Mouse (Mus musculus) E14TG2a.4 (cell line): Measurements from ENCODE around the gene Rasgef1b.

Experiments
- H3K27me3 ChIP-seq: 2 replicates; pipeline ENCODE4 v1.6.1; 2014; ENCODE audit warnings: low read length, control low read depth; ENCODE audit not compliant: insufficient read depth
- H3K36me3 ChIP-seq: 2 replicates; pipeline ENCODE4 v1.6.1; 2014; ENCODE audit warnings: low read length, control low read depth; ENCODE audit not compliant: insufficient read depth
- H3K4me1 ChIP-seq: replicated peaks from 2 replicates; pipeline ENCODE4 v1.6.1; 2014; ENCODE audit warnings: low read depth, low read length, control low read depth
- H3K4me3 ChIP-seq: replicated peaks from 2 replicates; pipeline ENCODE4 v1.5.1; 2014; ENCODE audit warnings: mild to moderate bottlenecking, low read length
- H3K9me3 ChIP-seq: 2 replicates; pipeline ENCODE4 v1.6.1; 2014; ENCODE audit warnings: low read length, control low read depth
- CTCF ChIP-seq: conservative IDR thresholded peaks from 2 replicates; pipeline ENCODE4 v1.5.1; 2014; ENCODE audit warnings: low read length
- NANOG ChIP-seq: IDR thresholded peaks from 2 replicates; pipeline ENCODE4 v1.6.1; 2014; ENCODE audit warnings: borderline replicate concordance, low read length, mixed read lengths
- POU5F1 ChIP-seq: IDR thresholded peaks from 2 replicates; pipeline ENCODE4 v1.6.1; 2014; ENCODE audit warnings: low read length, borderline replicate concordance

Rasgef1b gene

GRCm38 (mm10) chr5:99606164-99606858 lies 122.6 kb downstream of the Rasgef1b start:
- Histone ChIP-seq H3K27me3 (peaks cover 9% of the 10 kb centered on the region), H3K4me3 (no peak overlapping the region), H3K9me3 (peaks cover 8% of the 10 kb centered on the region), H3K36me3 (no peaks in the 10 kb centered on the region), H3K4me1 (peaks cover 31% of the 10 kb centered on the region)
- no peak for TF ChIP-seq POU5F1

GRCm38 (mm10) chr5:99602244-99603023 lies 126.4 kb downstream of the Rasgef1b start:
- Histone ChIP-seq H3K4me1 (peaks cover 15% of the 10 kb centered on the region), H3K4me3 (no peak overlapping the region)
- TF ChIP-seq NANOG: no peak
- no peak for TF ChIP-seq POU5F1
- TF ChIP-seq CTCF: no peak

DNA sequence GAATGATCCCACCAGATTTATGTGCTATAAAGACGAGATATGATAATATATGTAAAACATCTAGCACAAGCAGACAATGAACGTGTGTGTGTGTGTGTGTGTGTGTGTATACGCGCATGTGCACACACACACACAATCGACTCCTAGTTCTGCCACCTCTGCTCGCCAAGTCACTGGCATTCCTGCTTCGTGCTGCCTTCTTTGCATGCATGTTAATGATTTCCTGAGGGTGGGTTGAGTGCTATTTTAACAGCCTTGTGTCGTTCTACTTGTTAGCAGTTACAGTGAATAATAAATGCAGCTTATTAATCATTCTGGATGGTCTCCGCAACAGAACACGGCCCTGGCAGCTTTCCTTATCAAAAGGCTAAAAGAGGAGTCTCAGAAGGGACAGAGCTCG lies 129.5 kb downstream of the Rasgef1b start:
- no peak overlapping the region for H3K4me3 ChIP-seq
- no peaks in the 10 kb centered on the region for H3K36me3 ChIP-seq
- H3K27me3 ChIP-seq: 0 out of 2 replicates have a peak, but pooled peaks cover 3% of the 10 kb centered on the region
- no peaks in the 10 kb centered on the region for H3K9me3 ChIP-seq
- TF ChIP-seq POU5F1: no peak
- TF ChIP-seq CTCF: no peak
- no peak for TF ChIP-seq NANOG
- H3K4me1 ChIP-seq: peaks cover 6% of the 10 kb centered on the region; the same call in 1 of the 2 replicates

More at GRCm38 (mm10) chr5:99602244-99603023, 126.4 kb downstream of the Rasgef1b start:
- H3K9me3 ChIP-seq: peaks cover 8% of the 10 kb centered on the region
- no peaks in the 10 kb centered on the region; the same call in 1 of the 2 replicates for H3K27me3 ChIP-seq
- H3K36me3 ChIP-seq: no peaks in the 10 kb centered on the region

DNA sequence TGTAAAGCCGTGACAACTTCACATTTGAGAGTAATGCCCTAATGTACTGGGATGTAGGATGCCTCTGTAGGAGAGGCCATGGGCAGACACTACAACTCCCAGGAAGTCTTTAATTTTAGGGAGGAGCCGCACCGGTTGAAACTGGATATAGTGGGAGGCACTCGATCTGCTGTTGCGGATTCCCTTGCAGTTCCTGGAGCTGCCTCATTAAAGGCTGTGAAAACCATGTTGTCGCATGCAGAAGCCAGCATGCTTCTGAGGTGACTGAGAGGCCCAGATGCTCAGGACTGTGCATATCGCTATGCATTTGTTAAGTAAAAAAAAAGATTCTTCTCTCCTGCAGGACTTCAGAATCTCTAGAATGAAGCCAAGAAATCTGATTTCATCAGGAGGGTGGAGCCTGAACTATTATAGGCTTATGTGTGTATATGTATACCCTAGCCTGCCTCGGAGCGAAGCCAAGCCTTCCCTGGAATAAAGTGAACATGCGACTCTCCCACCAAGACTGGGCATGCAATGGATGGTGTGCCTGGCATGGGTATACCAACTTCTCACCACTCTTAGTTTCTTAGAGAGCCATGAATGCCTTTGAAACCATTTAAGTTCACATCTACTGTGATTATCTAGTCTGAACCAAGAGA lies 130.3 kb downstream of the Rasgef1b start:
- 0 out of 2 replicates have a peak, but pooled peaks cover 3% of the 10 kb centered on the region for H3K27me3 ChIP-seq
- H3K36me3 ChIP-seq: no peaks in the 10 kb centered on the region
- H3K4me1 ChIP-seq: peaks cover 6% of the 10 kb centered on the region; the same call in 1 of the 2 replicates
- H3K9me3 ChIP-seq: no peaks in the 10 kb centered on the region
- no peak overlapping the region for H3K4me3 ChIP-seq
- no peak for TF ChIP-seq CTCF
- TF ChIP-seq POU5F1: no peak
- no peak for TF ChIP-seq NANOG

DNA sequence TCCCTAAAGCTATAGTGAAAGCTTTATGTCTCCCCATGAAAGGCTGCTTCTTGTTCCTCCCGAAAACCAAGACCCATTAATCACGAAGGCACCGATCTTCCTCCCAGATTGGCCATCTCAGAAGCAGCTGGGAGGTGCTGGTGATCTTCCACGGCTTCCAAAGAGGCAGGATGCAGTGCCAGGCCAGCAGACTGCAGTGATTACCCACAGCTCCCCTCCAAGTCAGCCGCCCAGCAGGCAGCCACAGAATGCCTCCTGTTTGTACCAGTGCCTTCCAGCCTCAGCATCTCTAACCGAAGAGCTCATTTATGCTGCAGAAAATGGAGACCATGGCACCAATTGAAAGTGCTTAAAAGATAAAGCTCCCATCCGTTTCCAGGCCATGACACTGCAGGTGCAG lies 131.2 kb downstream of the Rasgef1b start:
- Histone ChIP-seq H3K36me3 (no peaks in the 10 kb centered on the region), H3K9me3 (no peaks in the 10 kb centered on the region), H3K4me3 (no peak overlapping the region), H3K4me1 (peaks cover 6% of the 10 kb centered on the region; the same call in 1 of the 2 replicates), H3K27me3 (0 out of 2 replicates have a peak, but pooled peaks cover 3% of the 10 kb centered on the region)
- TF ChIP-seq NANOG: no peak
- no peak for TF ChIP-seq POU5F1
- no peak for TF ChIP-seq CTCF

DNA sequence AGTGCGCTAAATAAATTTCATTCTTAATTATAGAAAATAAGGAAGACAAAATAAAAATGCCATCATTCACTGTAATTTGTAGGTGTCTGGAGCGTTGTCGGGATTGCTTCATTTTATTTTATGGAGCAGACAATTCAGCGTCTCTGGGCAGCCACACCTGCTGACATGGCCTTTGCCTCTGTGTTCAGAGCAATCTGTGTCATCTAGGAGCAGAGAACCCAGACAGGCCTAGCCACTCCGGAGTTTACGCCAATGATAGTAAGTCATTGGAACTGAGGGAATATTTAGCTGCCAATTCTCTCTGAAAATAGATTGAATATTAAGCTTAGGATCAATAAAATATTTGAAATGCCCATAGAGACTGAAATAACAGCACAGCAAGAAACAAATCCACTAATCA lies 137.5 kb downstream of the Rasgef1b start:
- no peak for TF ChIP-seq CTCF
- no peak for TF ChIP-seq NANOG
- no peak for TF ChIP-seq POU5F1
- Histone ChIP-seq H3K4me1 (no peaks in the 10 kb centered on the region), H3K9me3 (no peaks in the 10 kb centered on the region), H3K4me3 (no peak overlapping the region), H3K27me3 (no peaks in the 10 kb centered on the region), H3K36me3 (no peaks in the 10 kb centered on the region)

DNA sequence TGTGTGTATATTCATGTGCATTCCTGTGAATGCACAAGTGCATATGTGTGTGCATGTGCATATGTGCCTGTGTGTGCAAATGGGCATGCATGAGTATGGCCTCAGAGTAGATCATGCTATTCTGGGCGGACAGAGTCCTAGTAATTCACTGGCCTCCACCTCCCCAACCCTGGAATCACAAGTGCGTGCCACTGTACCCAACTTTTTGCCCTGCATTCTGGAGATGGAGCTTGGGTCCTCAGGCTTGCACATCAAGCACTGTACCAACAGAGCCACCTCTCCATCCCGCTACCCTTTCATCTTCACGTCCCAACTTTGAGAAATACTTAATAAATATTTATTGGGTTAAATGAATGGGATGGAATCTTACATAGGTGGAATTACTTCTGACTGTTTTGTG lies 138.3 kb downstream of the Rasgef1b start:
- no peak for TF ChIP-seq CTCF
- no peaks in the 10 kb centered on the region for H3K9me3 ChIP-seq
- no peaks in the 10 kb centered on the region for H3K36me3 ChIP-seq
- H3K27me3 ChIP-seq: no peaks in the 10 kb centered on the region
- H3K4me1 ChIP-seq: no peaks in the 10 kb centered on the region
- no peak overlapping the region for H3K4me3 ChIP-seq

DNA sequence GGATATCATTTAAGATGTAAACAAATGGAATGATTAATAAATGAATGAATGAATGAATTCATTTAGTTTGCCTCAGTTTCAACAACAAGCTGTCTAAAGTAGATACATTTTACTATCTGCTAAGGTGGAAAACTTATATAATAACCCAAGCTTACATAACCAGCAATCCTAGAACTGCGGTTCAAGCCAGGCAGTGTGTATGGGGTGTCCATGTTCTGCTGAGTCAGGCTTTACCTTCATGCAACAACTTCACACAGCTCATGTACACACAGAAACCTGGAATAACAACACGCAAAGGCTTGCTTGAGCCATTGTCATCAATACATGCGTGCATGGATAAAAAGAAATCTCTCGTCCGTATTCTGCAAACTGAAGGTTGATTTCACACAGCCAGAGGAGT lies 140.9 kb downstream of the Rasgef1b start:
- H3K27me3 ChIP-seq: no peaks in the 10 kb centered on the region
- no peaks in the 10 kb centered on the region for H3K4me1 ChIP-seq
- no peaks in the 10 kb centered on the region for H3K9me3 ChIP-seq
- no peaks in the 10 kb centered on the region for H3K36me3 ChIP-seq
- no peak overlapping the region for H3K4me3 ChIP-seq
- TF ChIP-seq POU5F1 (no peak), CTCF (no peak), NANOG (no peak)

DNA sequence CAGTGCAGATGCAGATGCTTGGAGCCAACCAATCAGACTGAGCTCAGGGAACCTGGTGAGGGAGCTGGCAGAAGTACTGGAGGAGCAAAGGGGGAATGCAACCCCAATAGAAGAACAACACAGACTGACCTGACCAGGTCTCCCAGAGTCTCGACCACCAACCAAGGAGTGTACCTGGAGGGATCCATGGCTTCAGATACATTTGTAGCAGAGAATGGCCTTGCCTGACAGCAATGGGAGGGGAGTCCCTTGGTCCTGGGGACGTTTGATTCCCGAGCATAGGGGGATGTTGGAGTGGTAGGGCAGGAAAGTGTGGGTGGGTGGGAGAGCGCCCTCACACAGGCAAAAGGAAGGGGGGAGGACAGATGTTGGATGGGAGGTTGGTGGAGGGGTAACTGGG lies 141.3 kb downstream of the Rasgef1b start:
- H3K4me1 ChIP-seq: no peaks in the 10 kb centered on the region

More for the DNA sequence above, 141.3 kb downstream of the Rasgef1b start:
- H3K27me3 ChIP-seq: no peaks in the 10 kb centered on the region
- H3K9me3 ChIP-seq: no peaks in the 10 kb centered on the region
- H3K36me3 ChIP-seq: no peaks in the 10 kb centered on the region
- no peak for TF ChIP-seq NANOG
- no peak for TF ChIP-seq POU5F1
- TF ChIP-seq CTCF: no peak
- no peak overlapping the region for H3K4me3 ChIP-seq
